Mouse (Mus musculus) testis, adult 2 months (tissue): ENCODE measurements around the gene Tmem248.

Experiments used
- CTCF ChIP-seq: fragments of 200-500 bp; IDR thresholded peaks from 2 replicates; pipeline ENCODE4 v1.5.1; 2012; ENCODE audit warnings: low read depth, mild to moderate bottlenecking, inconsistent platforms, low read length, moderate library complexity; ENCODE audit not compliant: control insufficient read depth, insufficient read depth, insufficient replicate concordance
- POLR2A ChIP-seq: fragments of 200-500 bp; IDR thresholded peaks from 2 replicates; pipeline ENCODE4 v1.6.1; 2012; ENCODE audit warnings: low read depth, mild to moderate bottlenecking, inconsistent platforms, low read length, moderate library complexity; ENCODE audit not compliant: control insufficient read depth

DNA sequence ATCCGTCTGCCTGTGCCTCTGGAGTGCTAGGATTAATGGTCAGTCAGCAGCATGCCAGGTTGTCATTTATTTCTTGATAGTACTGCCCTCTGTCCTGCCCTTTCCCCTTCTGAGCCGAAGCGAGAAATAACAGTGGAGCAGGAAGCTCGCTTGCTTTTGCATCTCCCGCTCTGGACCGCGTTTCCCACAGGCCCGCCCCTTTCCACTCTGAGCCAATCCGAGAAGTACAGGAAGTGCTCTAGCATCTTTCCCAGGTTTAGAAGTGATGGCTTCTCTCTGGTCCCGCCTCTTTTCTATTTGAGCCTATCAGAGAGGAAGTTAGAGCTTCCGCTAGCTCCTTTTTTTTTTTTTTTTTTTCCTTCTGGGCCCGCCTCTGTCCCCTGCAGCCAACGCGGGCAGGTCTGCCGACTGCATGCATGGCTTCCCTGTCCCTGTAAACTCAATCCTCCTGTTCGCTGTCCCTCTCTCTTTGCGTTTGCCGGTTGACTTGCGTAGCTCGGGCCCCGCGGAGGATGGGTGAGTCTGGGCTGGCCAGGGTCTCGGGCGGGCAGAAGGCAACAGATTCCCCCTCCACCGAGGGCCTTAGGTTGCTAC lies 39.9 kb downstream of the Tmem248 start:
- TF ChIP-seq POLR2A (no peak), CTCF (no peak)
